Comparison of ENCODE assay signal across 8 mouse cellular contexts in genomic region chr4:99572841-99573642, GRCm38 (mm10).
DNase-seq lines count a peak whose midpoint lies in the region; ATAC-seq and TF ChIP-seq lines count a peak whose summit lies in the region.

No protein-coding gene starts in this region.

- 0 out of 2 replicates have a peak, but pooled peaks have one; percentile 12 for TF ChIP-seq CTCF in lung, postnatal 0 days (IDR thresholded peaks at IDR 0.05)

- H3K27ac ChIP-seq in kidney, embryonic 15.5 days: no peak overlapping the region
- H3K27ac ChIP-seq in lung, postnatal 0 days (ENCODE audit: low read length): no peak overlapping the region

- H3K9me3 ChIP-seq in kidney, embryonic 15.5 days (replicated peaks): no peaks in the 10 kb centered on the region
- H3K9me3 ChIP-seq in lung, postnatal 0 days (ENCODE audit: low read length): no peaks in the 10 kb centered on the region

- H3K4me1 ChIP-seq in kidney, embryonic 15.5 days: peaks cover 8% of the 10 kb centered on the region; the same call in 1 of the 2 replicates
- H3K4me1 ChIP-seq in lung, postnatal 0 days (ENCODE audit: insufficient read depth, low read depth, low read length): no peaks in the 10 kb centered on the region

- WGBS in kidney, embryonic 15.5 days: 3% methylated on average over 33 of the region's 33 CpGs
- 4% methylated on average over 33 of the region's 33 CpGs for whole genome bisulfite sequencing in lung, postnatal 0 days

- 0 out of 2 replicates have a peak, but pooled peaks have one; percentile 52 for ATAC-seq in kidney, embryonic 15.5 days (replicated peaks; ENCODE audit: low FRiP score)
- ATAC-seq in lung, postnatal 0 days: peak; percentile 70

- DNase-seq in kidney, adult 18-20 months: no peak
- DNase-seq in embryo, embryonic 11 days: peak; percentile 70
- peak; percentile 11 to 21 for DNase-seq in gastrocnemius, postnatal 36 days
- DNase-seq in kidney, postnatal 4 days: peak; percentile 24 to 26
- DNase-seq in lung, postnatal 0 days (ENCODE audit: low spot score): peak; percentile 55
- DNase-seq in right cerebral cortex, postnatal 25 days: peak; percentile 25
- no peak for DNase-seq in yolk sac, embryonic 10.5 days (ENCODE audit: low spot score)

- H3K27me3 ChIP-seq in kidney, embryonic 15.5 days: peaks cover 29% of the 10 kb centered on the region
- peaks cover 6% of the 10 kb centered on the region; the same call in 1 of the 2 replicates for H3K27me3 ChIP-seq in lung, postnatal 0 days (replicated peaks; ENCODE audit: insufficient read depth, low read length)

- TF ChIP-seq EP300 in lung, postnatal 0 days (IDR thresholded peaks at IDR 0.05): no peak

- peak overlapping the region; percentile 56 for H3K4me2 ChIP-seq in kidney, embryonic 15.5 days
- peak overlapping the region; percentile 22; the same call in 1 of the 2 replicates for H3K4me2 ChIP-seq in lung, postnatal 0 days (replicated peaks; ENCODE audit: low read depth, low read length)

- H3K4me3 ChIP-seq in kidney, embryonic 15.5 days (replicated peaks): peak overlapping the region; percentile 34
- H3K4me3 ChIP-seq in lung, postnatal 0 days (ENCODE audit: low read depth, low read length): no peak overlapping the region; the same call in 1 of the 2 replicates

- intact Hi-C loops in gastrocnemius, postnatal 36 days (cut with DNase I): no loop called here

- H3K36me3 ChIP-seq in kidney, embryonic 15.5 days: no peaks in the 10 kb centered on the region
- H3K36me3 ChIP-seq in lung, postnatal 0 days (ENCODE audit: insufficient read depth, low read length): no peaks in the 10 kb centered on the region

- no peak overlapping the region for H3K9ac ChIP-seq in kidney, embryonic 15.5 days
- H3K9ac ChIP-seq in lung, postnatal 0 days (replicated peaks; ENCODE audit: low read depth): no peak overlapping the region

Comparison
In these comparisons a context has a peak if more than half of its experiments do, and no peak if none do; other contexts are left out.
1. DNase-seq: peak in embryo, embryonic 11 days (single experiment), gastrocnemius, postnatal 36 days (2 of 2), kidney, postnatal 4 days (2 of 2), lung, postnatal 0 days (single experiment) and right cerebral cortex, postnatal 25 days (single experiment); none in kidney, adult 18-20 months (single experiment) and yolk sac, embryonic 10.5 days (single experiment).